Mouse (Mus musculus): Measurements from ENCODE around the gene Mink1.

DNA sequence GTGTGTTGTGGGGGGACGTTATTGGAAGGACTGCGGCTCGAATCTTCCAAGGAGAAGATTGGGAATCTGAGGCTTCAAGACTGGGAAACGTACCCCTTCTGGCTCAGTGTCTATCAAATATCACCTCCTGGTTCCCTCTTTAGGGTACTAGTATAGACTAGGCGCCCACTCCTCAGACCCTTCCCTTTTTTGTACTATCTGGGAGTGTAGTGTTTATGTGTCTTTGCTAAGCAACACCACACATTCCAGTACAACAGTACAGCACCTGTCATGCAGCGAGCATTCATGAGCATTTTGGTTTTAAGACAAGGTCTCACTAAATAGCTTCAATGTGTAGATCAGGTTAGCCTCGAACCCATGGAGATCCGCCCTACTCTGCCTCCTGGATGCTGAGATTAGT, 11.2 kb upstream of the Mink1 start:
- TF ChIP-seq CTCF (IDR thresholded peaks at IDR 0.05; ENCODE audit: borderline replicate concordance, control insufficient read depth, extremely low read depth, insufficient read depth, low read length, poor library complexity) (no peak), POLR2A (IDR thresholded peaks at IDR 0.05; ENCODE audit: control insufficient read depth, extremely low read depth, insufficient read depth, low read length, poor library complexity) (no peak)

All from thymus, adult 2 months (tissue).